Mouse (Mus musculus): ENCODE results near the gene Gabra3. TPM values are rescaled to one million over a fixed set of nuclear protein-coding genes. Genes with fewer than 3 reads are reported as not detected.

Gabra3 gene
- total and polyA plus RNA-seq, 3 experiments = 0.02 to 6.2 (median 0.55) TPM

DNA sequence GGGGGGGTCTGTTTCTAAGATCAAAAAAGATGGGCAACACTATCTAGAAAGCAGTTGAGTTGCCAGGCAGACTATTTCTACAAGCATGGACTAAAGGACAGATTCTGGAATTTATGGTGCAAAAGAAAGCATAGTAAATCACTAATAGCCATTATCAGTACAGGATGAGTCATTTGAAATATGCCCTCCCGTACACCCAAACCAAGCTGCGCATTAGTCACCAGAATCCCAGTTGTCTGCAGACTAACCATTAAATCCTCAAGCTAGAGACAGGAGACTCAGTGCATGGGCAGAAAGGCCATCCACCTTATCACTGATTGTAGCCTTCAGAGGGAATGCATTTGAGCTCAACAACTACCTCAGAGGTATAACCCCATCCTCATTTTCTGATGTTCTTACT lies 166.8 kb downstream of the Gabra3 start:
- no peak for TF ChIP-seq CTCF (IDR thresholded peaks at IDR 0.05; ENCODE audit: low read depth, low read length)
- no peak for TF ChIP-seq GATA1 (IDR thresholded peaks at IDR 0.05; ENCODE audit: borderline replicate concordance, low read length)
- H3K9me3 ChIP-seq (replicated peaks) = no peaks in the 10 kb centered on the region
- DNase-seq (ENCODE audit: low spot score) = no peak

DNA sequence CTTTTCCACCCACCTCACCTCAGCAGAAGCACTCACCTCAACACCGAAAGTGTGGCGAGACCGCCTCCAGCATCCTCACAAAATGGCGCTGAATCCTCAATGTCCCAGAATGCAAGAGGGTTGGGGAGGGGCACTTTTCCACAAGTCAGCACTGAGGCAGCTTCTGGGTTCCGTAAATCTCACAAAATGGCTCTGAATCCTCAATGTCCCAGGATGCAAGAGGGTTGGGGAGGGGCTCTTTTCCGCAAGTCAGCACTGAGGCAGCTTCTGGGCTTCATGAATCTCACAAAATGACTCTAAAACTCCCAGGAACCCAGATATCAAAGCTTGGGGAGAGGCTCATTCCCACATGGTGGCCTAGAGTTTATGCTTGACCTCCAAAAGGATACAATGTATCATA lies 269.9 kb downstream of the Gabra3 start, which contains the start of gene Magea10:
Magea10 (minus strand) TSS at position 101 of the 400 bp plus-strand sequence.
- DNase-seq (ENCODE audit: low spot score) (no peak), ATAC-seq (ENCODE audit: extremely low read depth, insufficient number of reproducible peaks, low FRiP score, poor library complexity, severe bottlenecking) (no peak)
- H3K27me3 ChIP-seq (ENCODE audit: insufficient read depth, low read length) = no peaks in the 10 kb centered on the region
- TF ChIP-seq CTCF (IDR thresholded peaks at IDR 0.05; ENCODE audit: low read depth, low read length) = no peak
- no peak for TF ChIP-seq GATA2 (IDR thresholded peaks at IDR 0.05; ENCODE audit: borderline replicate concordance, low read depth, low read length)
- TF ChIP-seq POLR2AphosphoS5 (IDR thresholded peaks at IDR 0.05; ENCODE audit: insufficient replicate concordance, low read depth, low read length) = no peak
- no peak for TF ChIP-seq TAL1 (conservative IDR thresholded peaks at IDR 0.05; ENCODE audit: low read depth, low read length)
- no peaks in the 10 kb centered on the region for H3K36me3 ChIP-seq (replicated peaks)
- no peaks in the 10 kb centered on the region for H3K9me3 ChIP-seq (replicated peaks)
- H3K4me1 ChIP-seq (ENCODE audit: insufficient read depth, low read depth, low read length) = no peaks in the 10 kb centered on the region
- H3K4me3 ChIP-seq (ENCODE audit: low read depth, low read length) = no peak within 1 kb of the TSS

More for the DNA sequence above, 166.8 kb downstream of the Gabra3 start:
- no peaks in the 10 kb centered on the region for H3K36me3 ChIP-seq (replicated peaks)
- H3K27me3 ChIP-seq (ENCODE audit: insufficient read depth, low read length) = no peaks in the 10 kb centered on the region
- H3K4me1 ChIP-seq (ENCODE audit: insufficient read depth, low read depth, low read length) = no peaks in the 10 kb centered on the region
- H3K4me3 ChIP-seq (ENCODE audit: low read depth, low read length) = no peak overlapping the region
- ATAC-seq (ENCODE audit: extremely low read depth, insufficient number of reproducible peaks, low FRiP score, poor library complexity, severe bottlenecking) = no peak

Other genes starting within 250 kb of the Gabra3 start
- not detected in 2 replicates for gene Gabrq, start 168.3 kb upstream of the Gabra3 start, total RNA-seq (2014; fragmentation: Nextera tagmentation)
- 0.05 TPM in 1 of 2 replicates, not detected in the other for gene Gabrq, start 168.3 kb upstream of the Gabra3 start, total RNA-seq (2017)
- gene Gabrq, start 168.3 kb upstream of the Gabra3 start, polyA plus RNA-seq (2012) = not detected in 2 replicates

All from G1E (cell line).